ENCODE assay signal across 10 mouse cellular contexts in genomic region chr1:86433359-86433758, GRCm38 (mm10). TPM values are rescaled to one million over a fixed set of nuclear protein-coding genes. Genes with fewer than 3 reads are reported as not detected.
DNase-seq lines count a peak whose midpoint lies in the region; ATAC-seq and TF ChIP-seq lines count a peak whose summit lies in the region.
"Had no signal": no experiment of that assay in that cellular context is flagged by ENCODE, and none has a peak within 500 bp of the region (broad histone marks: within the 10 kb centered on the region; RNA-seq: fewer than 3 reads in every experiment).

No protein-coding gene starts in this region.

- no peak for TF ChIP-seq POLR2A in kidney, adult 2 months (IDR thresholded peaks at IDR 0.05; ENCODE audit: low read depth, low read length)

- ATAC-seq in kidney, embryonic 16.5 days (ENCODE audit: low FRiP score, low TSS enrichment): no peak
- ATAC-seq in embryonic facial prominence, embryonic 15.5 days (ENCODE audit: insufficient number of reproducible peaks, low FRiP score, low TSS enrichment, low read depth): no peak
- ATAC-seq in hindbrain, postnatal 0 days: no peak
- no peak for ATAC-seq in midbrain, postnatal 0 days (ENCODE audit: low FRiP score)
- no peak for ATAC-seq in erythroid progenitor cell, adult 5-6 weeks (replicated peaks; ENCODE audit: low FRiP score, poor library complexity, severe bottlenecking)

- H3K9me3 ChIP-seq in kidney, embryonic 16.5 days (ENCODE audit: low read length): no peaks in the 10 kb centered on the region
- H3K9me3 ChIP-seq in embryonic facial prominence, embryonic 15.5 days (replicated peaks): no peaks in the 10 kb centered on the region
- no peaks in the 10 kb centered on the region for H3K9me3 ChIP-seq in hindbrain, postnatal 0 days (ENCODE audit: low read length)
- H3K9me3 ChIP-seq in midbrain, postnatal 0 days (ENCODE audit: low read length): no peaks in the 10 kb centered on the region

- no peaks in the 10 kb centered on the region for H3K27me3 ChIP-seq in kidney, embryonic 16.5 days (ENCODE audit: insufficient read depth, low read length)
- no peaks in the 10 kb centered on the region for H3K27me3 ChIP-seq in embryonic facial prominence, embryonic 15.5 days
- no peaks in the 10 kb centered on the region for H3K27me3 ChIP-seq in hindbrain, postnatal 0 days (ENCODE audit: insufficient read depth, low read length)
- no peaks in the 10 kb centered on the region for H3K27me3 ChIP-seq in midbrain, postnatal 0 days (ENCODE audit: insufficient read depth, low read length)
- no peaks in the 10 kb centered on the region for H3K27me3 ChIP-seq in kidney, adult 2 months (replicated peaks; ENCODE audit: control insufficient read depth, insufficient read depth, low read length)
- H3K27me3 ChIP-seq: Patski had no signal

- no peaks in the 10 kb centered on the region for H3K36me3 ChIP-seq in kidney, embryonic 16.5 days (ENCODE audit: insufficient read depth, low read length)
- no peaks in the 10 kb centered on the region for H3K36me3 ChIP-seq in embryonic facial prominence, embryonic 15.5 days
- no peaks in the 10 kb centered on the region for H3K36me3 ChIP-seq in hindbrain, postnatal 0 days (ENCODE audit: insufficient read depth, low read length)
- no peaks in the 10 kb centered on the region for H3K36me3 ChIP-seq in midbrain, postnatal 0 days (ENCODE audit: insufficient read depth, low read length)
- H3K36me3 ChIP-seq in kidney, adult 2 months (ENCODE audit: control insufficient read depth, insufficient read depth, low read length): no peaks in the 10 kb centered on the region

- H3K27ac ChIP-seq in kidney, embryonic 16.5 days (ENCODE audit: low read length): peak overlapping the region; percentile 99
- H3K27ac ChIP-seq in embryonic facial prominence, embryonic 15.5 days (replicated peaks): peak overlapping the region; percentile 98
- H3K27ac ChIP-seq in hindbrain, postnatal 0 days: peak overlapping the region; percentile 95
- H3K27ac ChIP-seq in midbrain, postnatal 0 days (ENCODE audit: low read depth, low read length): peak overlapping the region; percentile 96
- no peak overlapping the region for H3K27ac ChIP-seq in kidney, adult 2 months (ENCODE audit: insufficient read depth, low read depth, low read length)

- no peak for DNase-seq in kidney, postnatal 14 days
- DNase-seq in hindbrain, postnatal 0 days (ENCODE audit: low spot score): no peak
- DNase-seq in midbrain, postnatal 0 days (ENCODE audit: low spot score): no peak
- DNase-seq in MN1 (ENCODE audit: low spot score): no peak
- no peak for DNase-seq in kidney, adult 2 months

- no peak overlapping the region for H3K4me2 ChIP-seq in kidney, embryonic 16.5 days (replicated peaks; ENCODE audit: low read depth, low read length)
- no peak overlapping the region for H3K4me2 ChIP-seq in embryonic facial prominence, embryonic 15.5 days (replicated peaks)
- no peak overlapping the region for H3K4me2 ChIP-seq in hindbrain, postnatal 0 days (ENCODE audit: low read depth, low read length)
- H3K4me2 ChIP-seq in midbrain, postnatal 0 days (ENCODE audit: low read depth, low read length, poor library complexity, severe bottlenecking): 0 out of 2 replicates have a peak overlapping the region, but pooled peaks have one; percentile 86

- no peak for TF ChIP-seq CTCF in hindbrain, postnatal 0 days (IDR thresholded peaks at IDR 0.05; ENCODE audit: low read depth)
- no peak for TF ChIP-seq CTCF in midbrain, postnatal 0 days (IDR thresholded peaks at IDR 0.05)
- TF ChIP-seq CTCF in kidney, adult 2 months (conservative IDR thresholded peaks at IDR 0.05; ENCODE audit: insufficient read depth, insufficient read length, low read depth, low read length): no peak

- no peak overlapping the region for H3K4me3 ChIP-seq in kidney, embryonic 16.5 days (ENCODE audit: low read length)
- H3K4me3 ChIP-seq in embryonic facial prominence, embryonic 15.5 days (replicated peaks): no peak overlapping the region
- no peak overlapping the region for H3K4me3 ChIP-seq in hindbrain, postnatal 0 days (ENCODE audit: low read length)
- H3K4me3 ChIP-seq in midbrain, postnatal 0 days (ENCODE audit: low read depth, low read length): no peak overlapping the region
- H3K4me3 ChIP-seq in kidney, adult 2 months (ENCODE audit: insufficient read depth, low read depth, low read length): no peak overlapping the region

- H3K9ac ChIP-seq in kidney, embryonic 16.5 days (replicated peaks; ENCODE audit: low read length): peak overlapping the region; percentile 73
- no peak overlapping the region for H3K9ac ChIP-seq in embryonic facial prominence, embryonic 15.5 days
- H3K9ac ChIP-seq in hindbrain, postnatal 0 days (replicated peaks; ENCODE audit: low read length): no peak overlapping the region
- H3K9ac ChIP-seq in midbrain, postnatal 0 days (replicated peaks; ENCODE audit: low read length, poor library complexity, severe bottlenecking): no peak overlapping the region

- WGBS in kidney, embryonic 16.5 days: 57% methylated on average over 7 of the region's 7 CpGs
- 68% methylated on average over 7 of the region's 7 CpGs for WGBS in embryonic facial prominence, embryonic 15.5 days
- 73% methylated on average over 7 of the region's 7 CpGs for WGBS in hindbrain, postnatal 0 days
- WGBS in midbrain, postnatal 0 days: 81% methylated on average over 7 of the region's 7 CpGs
- 77% methylated on average over 7 of the region's 7 CpGs for WGBS in kidney, adult 2 months

- peaks cover 39% of the 10 kb centered on the region for H3K4me1 ChIP-seq in kidney, embryonic 16.5 days (ENCODE audit: insufficient read depth, low read length)
- peaks cover 49% of the 10 kb centered on the region for H3K4me1 ChIP-seq in embryonic facial prominence, embryonic 15.5 days
- peaks cover 15% of the 10 kb centered on the region for H3K4me1 ChIP-seq in hindbrain, postnatal 0 days (ENCODE audit: insufficient read depth, low read length)
- H3K4me1 ChIP-seq in midbrain, postnatal 0 days (ENCODE audit: insufficient read depth, low read length): peaks cover 6% of the 10 kb centered on the region; the same call in 1 of the 2 replicates
- H3K4me1 ChIP-seq in kidney, adult 2 months (ENCODE audit: control insufficient read depth, insufficient read depth, low read length): peaks cover 22% of the 10 kb centered on the region

RNA-seq across cellular contexts. Expression of gene Tex44, which starts 7.2 kb away (rescaled TPM):
- polyA plus RNA-seq in kidney, embryonic 16.5 days (2015; fragmentation: Nextera tagmentation; extraction: Ambion mirVana): not detected in 2 replicates
- polyA plus RNA-seq in embryonic facial prominence, embryonic 15.5 days (2015; fragmentation: Nextera tagmentation; extraction: Ambion mirVana): not detected in 2 replicates
- total RNA-seq in hindbrain, postnatal 0 days (2014; rRNA removed): not detected in 2 replicates
- not detected in 2 replicates for polyA plus RNA-seq in hindbrain, postnatal 0 days (2015; fragmentation: Nextera tagmentation; extraction: Ambion mirVana)
- total RNA-seq in midbrain, postnatal 0 days (2014; rRNA removed): 0.14 TPM in 1 of 2 replicates, not detected in the other
- polyA plus RNA-seq in midbrain, postnatal 0 days (2015; fragmentation: Nextera tagmentation; extraction: Ambion mirVana): not detected in 2 replicates
- not detected in 2 replicates for total RNA-seq in erythroid progenitor cell, adult 5-6 weeks (2015; ENCODE audit: low replicate concordance)
- not detected in 2 replicates for total RNA-seq in erythroid progenitor cell, adult 5-6 weeks (2017; ENCODE audit: low replicate concordance)
- not detected in 2 replicates for polyA plus RNA-seq in kidney, adult 2 months (2012; rRNA removed)
- polyA plus RNA-seq: large intestine, adult 2 months; Patski had no signal

RNA-seq across cellular contexts. Expression of gene Nmur1, which starts 7.3 kb away (rescaled TPM):
- 0.12 TPM in 1 of 2 replicates, not detected in the other for polyA plus RNA-seq in kidney, embryonic 16.5 days (2015; fragmentation: Nextera tagmentation; extraction: Ambion mirVana)
- not detected in 2 replicates for polyA plus RNA-seq in embryonic facial prominence, embryonic 15.5 days (2015; fragmentation: Nextera tagmentation; extraction: Ambion mirVana)
- 0.16 TPM in 1 of 2 replicates, not detected in the other for total RNA-seq in hindbrain, postnatal 0 days (2014; rRNA removed)
- polyA plus RNA-seq in hindbrain, postnatal 0 days (2015; fragmentation: Nextera tagmentation; extraction: Ambion mirVana): 0.16 and 0.24 TPM in 2 replicates
- total RNA-seq in midbrain, postnatal 0 days (2014; rRNA removed): not detected in 2 replicates
- polyA plus RNA-seq in midbrain, postnatal 0 days (2015; fragmentation: Nextera tagmentation; extraction: Ambion mirVana): 0.27 and 0.33 TPM in 2 replicates
- total RNA-seq in erythroid progenitor cell, adult 5-6 weeks (2015; ENCODE audit: low replicate concordance): 1.1 TPM in 1 of 2 replicates, not detected in the other
- not detected in 2 replicates for total RNA-seq in erythroid progenitor cell, adult 5-6 weeks (2017; ENCODE audit: low replicate concordance)
- 0.19 and 0.23 TPM in 2 replicates for polyA plus RNA-seq in kidney, adult 2 months (2012; rRNA removed)
- polyA plus RNA-seq: Patski had no signal
